In the genomic region with DNA sequence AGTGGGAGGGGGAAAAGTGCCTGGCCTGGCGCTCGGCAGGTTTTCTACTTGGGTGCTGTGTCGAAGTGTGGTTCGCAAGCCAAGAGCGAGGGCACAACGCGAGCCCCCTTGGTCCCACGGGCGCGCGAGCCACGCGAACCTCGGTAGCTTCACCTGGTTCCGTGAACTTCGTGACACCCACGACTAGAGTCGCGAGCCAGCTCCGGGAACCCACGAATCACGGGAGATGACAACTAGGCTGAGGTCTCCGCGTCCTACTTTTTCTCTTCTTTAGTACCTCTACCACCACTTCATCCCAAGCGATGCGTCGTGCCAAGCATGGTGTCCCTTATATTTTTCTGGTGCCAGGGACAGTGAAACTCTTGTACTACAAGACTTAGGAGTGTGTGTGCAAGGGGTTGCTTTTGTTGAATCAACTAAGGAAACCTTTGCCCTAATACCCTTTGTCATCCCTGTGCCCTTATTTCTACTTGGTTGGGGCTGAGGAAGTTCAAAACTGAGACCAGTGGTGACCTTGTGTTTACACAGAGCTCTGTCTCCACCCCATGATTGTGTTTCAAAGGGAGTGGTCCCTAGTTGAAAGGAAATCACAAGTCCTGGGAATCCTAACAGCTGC, we compare ENCODE assay signal across 8 mouse cellular contexts. TPM values are rescaled to one million over a fixed set of nuclear protein-coding genes. Genes with fewer than 3 reads are reported as not detected.
DNase-seq lines count a peak whose midpoint lies in the region; ATAC-seq lines count a peak whose summit lies in the region.

No protein-coding gene starts in this region.

- no peaks in the 10 kb centered on the region for H3K27me3 ChIP-seq in forebrain, embryonic 10.5 days (ENCODE audit: poor library complexity, severe bottlenecking)
- H3K27me3 ChIP-seq in hindbrain, embryonic 14.5 days (ENCODE audit: control insufficient read depth, insufficient read depth, low read length), result no peaks in the 10 kb centered on the region
- H3K27me3 ChIP-seq in lung, embryonic 15.5 days, result no peaks in the 10 kb centered on the region

- H3K4me3 ChIP-seq in forebrain, embryonic 10.5 days, result peak overlapping the region; percentile 82
- peak overlapping the region; percentile 74 for H3K4me3 ChIP-seq in hindbrain, embryonic 14.5 days (replicated peaks; ENCODE audit: low read length)
- peak overlapping the region; percentile 78 for H3K4me3 ChIP-seq in lung, embryonic 15.5 days

- peak overlapping the region; percentile 95 for H3K27ac ChIP-seq in forebrain, embryonic 10.5 days
- H3K27ac ChIP-seq in hindbrain, embryonic 14.5 days, result peak overlapping the region; percentile 93
- H3K27ac ChIP-seq in lung, embryonic 15.5 days, result peak overlapping the region; percentile 99

- ATAC-seq in hindbrain, embryonic 14.5 days (ENCODE audit: low FRiP score), result no peak; the same call in 1 of the 2 replicates
- ATAC-seq in lung, embryonic 15.5 days (ENCODE audit: borderline replicate concordance, extremely low read depth, low FRiP score, low TSS enrichment), result peak; percentile 28; the same call in 1 of the 2 replicates

- H3K36me3 ChIP-seq in forebrain, embryonic 10.5 days (replicated peaks), result no peaks in the 10 kb centered on the region
- no peaks in the 10 kb centered on the region; the same call in 1 of the 2 replicates for H3K36me3 ChIP-seq in hindbrain, embryonic 14.5 days (replicated peaks; ENCODE audit: control insufficient read depth, insufficient read depth)
- no peaks in the 10 kb centered on the region; the same call in 1 of the 2 replicates for H3K36me3 ChIP-seq in lung, embryonic 15.5 days

- DNase-seq in 3T3-L1 (ENCODE audit: low read depth, low spot score) (peak; percentile 68), MEL-GATA-1-ER (ENCODE audit: extremely low read depth, low read depth) (peak; percentile 47)
- no peak for DNase-seq in forebrain, embryonic 10.5 days (ENCODE audit: extremely low spot score, low spot score)
- no peak for DNase-seq in hindbrain, embryonic 14.5 days (ENCODE audit: low spot score)
- peak; percentile 34 for DNase-seq in skeletal muscle tissue, adult 2 months (ENCODE audit: low read depth, low spot score)
- DNase-seq in adrenal gland, adult 2 months, result no peak
- no peak for DNase-seq in cerebellum, postnatal 4 days (ENCODE audit: low spot score in 2 of 2)

- H3K4me2 ChIP-seq in hindbrain, embryonic 14.5 days (replicated peaks), result peak overlapping the region; percentile 67
- peak overlapping the region; percentile 65 for H3K4me2 ChIP-seq in lung, embryonic 15.5 days

- H3K9ac ChIP-seq in hindbrain, embryonic 14.5 days, result peak overlapping the region; percentile 84
- peak overlapping the region; percentile 94 for H3K9ac ChIP-seq in lung, embryonic 15.5 days

- H3K9me3 ChIP-seq in forebrain, embryonic 10.5 days, result no peaks in the 10 kb centered on the region
- H3K9me3 ChIP-seq in hindbrain, embryonic 14.5 days (ENCODE audit: control insufficient read depth, low read length), result no peaks in the 10 kb centered on the region
- no peaks in the 10 kb centered on the region for H3K9me3 ChIP-seq in lung, embryonic 15.5 days

- WGBS in forebrain, embryonic 10.5 days, result under 1% methylated on average over 27 of the region's 27 CpGs
- under 1% methylated on average over 27 of the region's 27 CpGs for WGBS in hindbrain, embryonic 14.5 days
- WGBS in lung, embryonic 15.5 days, result 0% methylated on average over 27 of the region's 27 CpGs

- peaks cover 28% of the 10 kb centered on the region for H3K4me1 ChIP-seq in forebrain, embryonic 10.5 days
- peaks cover 25% of the 10 kb centered on the region for H3K4me1 ChIP-seq in hindbrain, embryonic 14.5 days (replicated peaks; ENCODE audit: control insufficient read depth, insufficient read depth, low read length)
- H3K4me1 ChIP-seq in lung, embryonic 15.5 days, result peaks cover 20% of the 10 kb centered on the region

RNA-seq across cellular contexts. Expression of a gene that starts 0.4 kb away (rescaled TPM):
- polyA plus RNA-seq in forebrain, embryonic 10.5 days (2016; fragmentation: Nextera tagmentation; extraction: Ambion mirVana), result 37.2 and 40.5 TPM in 2 replicates
- 45.4 and 57.6 TPM in 2 replicates for polyA plus RNA-seq in hindbrain, embryonic 14.5 days (2014; fragmentation: Nextera tagmentation; extraction: Ambion mirVana)
- 63.4 and 73.5 TPM in 2 replicates for polyA plus RNA-seq in lung, embryonic 15.5 days (2015; fragmentation: Nextera tagmentation; extraction: Ambion mirVana)
- 10 to 100 TPM; 42.2 to 44.4 TPM for total RNA-seq in adrenal gland, adult 2 months (2021)
- 3.6 and 4.9 TPM in 2 replicates for polyA plus RNA-seq in adrenal gland, adult 2 months (2012; rRNA removed)

RNA-seq across cellular contexts. Expression of a gene that starts 0.4 kb away (rescaled TPM):
- 33.2 and 33.4 TPM in 2 replicates for polyA plus RNA-seq in forebrain, embryonic 10.5 days (2016; fragmentation: Nextera tagmentation; extraction: Ambion mirVana)
- 72.5 and 74.7 TPM in 2 replicates for polyA plus RNA-seq in hindbrain, embryonic 14.5 days (2014; fragmentation: Nextera tagmentation; extraction: Ambion mirVana)
- polyA plus RNA-seq in lung, embryonic 15.5 days (2015; fragmentation: Nextera tagmentation; extraction: Ambion mirVana), result 72.5 and 78.0 TPM in 2 replicates
- 10 to 100 TPM; 91.8 to 98.6 TPM for total RNA-seq in adrenal gland, adult 2 months (2021)
- 8.3 and 9.5 TPM in 2 replicates for polyA plus RNA-seq in adrenal gland, adult 2 months (2012; rRNA removed)

Comparison
In these comparisons a context has a peak if more than half of its experiments do, and no peak if none do; other contexts are left out.
1. DNase-seq: peak in 3T3-L1 (single experiment), MEL-GATA-1-ER (single experiment) and skeletal muscle tissue, adult 2 months (single experiment); none in forebrain, embryonic 10.5 days (single experiment), hindbrain, embryonic 14.5 days (single experiment), adrenal gland, adult 2 months (single experiment) and cerebellum, postnatal 4 days (0 of 2).
2. Peak in every context shown above with its lines, with median percentiles within 50 percentile points of each other: H3K27ac ChIP-seq and H3K4me3 ChIP-seq.